Mouse (Mus musculus) liver, postnatal 0 days (tissue): ENCODE results near the gene Trit1.
A peak's percentile ranks its signal among the peaks of the same experiment; 100 is the strongest.
"Not testable (repeated sequence)": the region's sequence is repeated elsewhere in the genome, so short reads cannot be mapped to it uniquely, and the experiment has no call there.

ENCODE experiments used
- CTCF ChIP-seq: sonication (generic); IDR thresholded peaks from 2 replicates; pipeline ENCODE4 v1.5.1; 2016; ENCODE audit warnings: antibody characterized with exemption, low read depth
- EP300 ChIP-seq: IDR thresholded peaks from 2 replicates; pipeline ENCODE4 v1.6.1; 2016; ENCODE audit warnings: antibody characterized with exemption, low read depth, mild to moderate bottlenecking

- TF ChIP-seq CTCF: peak; percentile 52
- TF ChIP-seq EP300: not testable (repeated sequence)
These were observed 28.4 kb upstream of the Trit1 start for GRCm38 (mm10) chr4:122988004-122988403.
